Mouse (Mus musculus): ENCODE measurements at regions not wholly inside any gene's neighbourhood (a gene's known extent, or its start where the extent isn't known, plus 50 kb on each side); places are given as distances from the start of the nearest gene placed in this dataset.

- Histone ChIP-seq H3K27me3 (ENCODE audit: control insufficient read depth, insufficient read depth, low read length) (no peaks in the 10 kb centered on the region; the same call in 1 of the 2 replicates), H3K4me3 (ENCODE audit: control insufficient read depth in 1 of 2, insufficient read depth in 1 of 2, low read depth in 1 of 2, low read length in 2 of 2) (no peak overlapping the region), H3K9ac (ENCODE audit: low read length) (no peak overlapping the region), H3K9me3 (ENCODE audit: control insufficient read depth, low read length) (no peaks in the 10 kb centered on the region), H3K36me3 (ENCODE audit: control insufficient read depth, insufficient read depth, low read length) (no peaks in the 10 kb centered on the region), H3K27ac (replicated peaks in 1 of 2; ENCODE audit: control insufficient read depth in 1 of 2, insufficient read depth in 1 of 2, low read depth in 2 of 2, low read length in 2 of 2) (no peak overlapping the region), H3K4me1 (ENCODE audit: control insufficient read depth in 2 of 2, insufficient read depth in 2 of 2, low read length in 2 of 2) (peaks cover 0 to 2% of the 10 kb centered on the region in 2 experiments; a peak in 3 of 4 replicates), H3K4me2 (ENCODE audit: low read length) (no peak overlapping the region)
- ATAC-seq (ENCODE audit: insufficient number of reproducible peaks, insufficient read depth, low FRiP score, low read depth), result no peak
- 83% methylated on average over 12 of the region's 12 CpGs for WGBS
Measured at GRCm38 (mm10) chr11:6900357-6900756, 62.9 kb upstream of the Gm11983 start.

DNA sequence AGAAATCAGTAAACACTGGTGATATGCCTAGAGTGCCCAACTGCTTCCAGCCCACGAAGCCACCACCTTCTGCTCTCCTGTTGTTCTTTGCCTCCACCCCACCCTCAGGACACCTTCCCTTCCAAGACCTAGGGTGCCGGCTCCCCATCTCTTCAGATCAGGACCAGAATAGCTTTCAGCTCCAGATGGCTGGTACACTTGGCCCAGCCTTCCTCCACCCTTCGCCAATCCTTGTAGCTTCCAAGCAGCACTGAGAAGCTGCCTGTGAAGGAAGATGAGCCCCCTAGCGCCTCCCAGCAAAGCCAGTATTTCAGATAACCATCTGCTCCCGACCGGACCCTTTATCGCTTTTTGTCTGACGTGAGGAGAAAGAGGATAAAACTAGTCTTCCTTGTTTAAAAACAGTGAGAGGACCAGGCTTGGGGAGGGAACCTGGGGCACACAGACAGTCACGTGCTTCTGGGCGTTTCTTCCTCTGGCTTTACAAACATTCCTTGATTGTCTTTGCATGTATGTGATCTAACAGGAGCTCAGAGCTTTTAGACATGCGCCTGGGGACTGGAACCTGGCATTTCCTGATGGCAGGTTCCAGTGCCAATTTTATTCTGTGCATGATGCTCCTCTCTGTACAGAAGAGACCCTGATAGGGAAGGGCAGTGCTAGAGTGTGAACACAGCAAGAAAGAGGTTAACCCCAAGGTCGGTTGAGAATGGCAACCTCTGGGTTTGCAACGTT, 62.0 kb upstream of the Gm11983 start:
- Histone ChIP-seq H3K27ac (replicated peaks in 1 of 2; ENCODE audit: control insufficient read depth in 1 of 2, insufficient read depth in 1 of 2, low read depth in 2 of 2, low read length in 2 of 2) (no peak overlapping the region), H3K9me3 (ENCODE audit: control insufficient read depth, low read length) (no peaks in the 10 kb centered on the region), H3K36me3 (ENCODE audit: control insufficient read depth, insufficient read depth, low read length) (no peaks in the 10 kb centered on the region), H3K4me2 (ENCODE audit: low read length) (no peak overlapping the region), H3K4me1 (ENCODE audit: control insufficient read depth in 2 of 2, insufficient read depth in 2 of 2, low read length in 2 of 2) (peaks cover 0 to 2% of the 10 kb centered on the region in 2 experiments; a peak in 3 of 4 replicates), H3K27me3 (ENCODE audit: control insufficient read depth, insufficient read depth, low read length) (no peaks in the 10 kb centered on the region; the same call in 1 of the 2 replicates), H3K4me3 (ENCODE audit: control insufficient read depth in 1 of 2, insufficient read depth in 1 of 2, low read depth in 1 of 2, low read length in 2 of 2) (no peak overlapping the region), H3K9ac (ENCODE audit: low read length) (no peak overlapping the region)
- 62% methylated on average over 13 of the region's 13 CpGs for WGBS
- no peak for ATAC-seq (ENCODE audit: insufficient number of reproducible peaks, insufficient read depth, low FRiP score, low read depth)

- Histone ChIP-seq H3K4me1 (ENCODE audit: control insufficient read depth in 2 of 2, insufficient read depth in 2 of 2, low read length in 2 of 2) (peaks cover 0 to 2% of the 10 kb centered on the region in 2 experiments; a peak in 3 of 4 replicates), H3K4me2 (ENCODE audit: low read length) (no peak overlapping the region), H3K4me3 (ENCODE audit: control insufficient read depth in 1 of 2, insufficient read depth in 1 of 2, low read depth in 1 of 2, low read length in 2 of 2) (no peak overlapping the region), H3K36me3 (ENCODE audit: control insufficient read depth, insufficient read depth, low read length) (no peaks in the 10 kb centered on the region), H3K9me3 (ENCODE audit: control insufficient read depth, low read length) (no peaks in the 10 kb centered on the region), H3K27ac (replicated peaks in 1 of 2; ENCODE audit: control insufficient read depth in 1 of 2, insufficient read depth in 1 of 2, low read depth in 2 of 2, low read length in 2 of 2) (no peak overlapping the region), H3K9ac (ENCODE audit: low read length) (no peak overlapping the region), H3K27me3 (ENCODE audit: control insufficient read depth, insufficient read depth, low read length) (no peaks in the 10 kb centered on the region; the same call in 1 of the 2 replicates)
- 76% methylated on average over 5 of the region's 5 CpGs for WGBS
- no peak for ATAC-seq (ENCODE audit: insufficient number of reproducible peaks, insufficient read depth, low FRiP score, low read depth)
Measured at GRCm38 (mm10) chr11:6898357-6899097, 61.1 kb upstream of the Gm11983 start.

- Histone ChIP-seq H3K4me2 (ENCODE audit: low read length) (no peak overlapping the region), H3K4me3 (ENCODE audit: control insufficient read depth in 1 of 2, insufficient read depth in 1 of 2, low read depth in 1 of 2, low read length in 2 of 2) (no peak overlapping the region), H3K27me3 (ENCODE audit: control insufficient read depth, insufficient read depth, low read length) (no peaks in the 10 kb centered on the region), H3K36me3 (ENCODE audit: control insufficient read depth, insufficient read depth, low read length) (no peaks in the 10 kb centered on the region), H3K27ac (replicated peaks in 1 of 2; ENCODE audit: control insufficient read depth in 1 of 2, insufficient read depth in 1 of 2, low read depth in 2 of 2, low read length in 2 of 2) (no peak overlapping the region), H3K9me3 (ENCODE audit: control insufficient read depth, low read length) (no peaks in the 10 kb centered on the region), H3K4me1 (ENCODE audit: control insufficient read depth in 2 of 2, insufficient read depth in 2 of 2, low read length in 2 of 2) (no peaks in the 10 kb centered on the region; a peak in 2 of 4 replicates), H3K9ac (ENCODE audit: low read length) (no peak overlapping the region)
- ATAC-seq (ENCODE audit: insufficient number of reproducible peaks, insufficient read depth, low FRiP score, low read depth), result no peak
- 45% methylated on average over 8 of the region's 8 CpGs for WGBS
Measured at GRCm38 (mm10) chr11:6895786-6896093, 58.3 kb upstream of the Gm11983 start.

DNA sequence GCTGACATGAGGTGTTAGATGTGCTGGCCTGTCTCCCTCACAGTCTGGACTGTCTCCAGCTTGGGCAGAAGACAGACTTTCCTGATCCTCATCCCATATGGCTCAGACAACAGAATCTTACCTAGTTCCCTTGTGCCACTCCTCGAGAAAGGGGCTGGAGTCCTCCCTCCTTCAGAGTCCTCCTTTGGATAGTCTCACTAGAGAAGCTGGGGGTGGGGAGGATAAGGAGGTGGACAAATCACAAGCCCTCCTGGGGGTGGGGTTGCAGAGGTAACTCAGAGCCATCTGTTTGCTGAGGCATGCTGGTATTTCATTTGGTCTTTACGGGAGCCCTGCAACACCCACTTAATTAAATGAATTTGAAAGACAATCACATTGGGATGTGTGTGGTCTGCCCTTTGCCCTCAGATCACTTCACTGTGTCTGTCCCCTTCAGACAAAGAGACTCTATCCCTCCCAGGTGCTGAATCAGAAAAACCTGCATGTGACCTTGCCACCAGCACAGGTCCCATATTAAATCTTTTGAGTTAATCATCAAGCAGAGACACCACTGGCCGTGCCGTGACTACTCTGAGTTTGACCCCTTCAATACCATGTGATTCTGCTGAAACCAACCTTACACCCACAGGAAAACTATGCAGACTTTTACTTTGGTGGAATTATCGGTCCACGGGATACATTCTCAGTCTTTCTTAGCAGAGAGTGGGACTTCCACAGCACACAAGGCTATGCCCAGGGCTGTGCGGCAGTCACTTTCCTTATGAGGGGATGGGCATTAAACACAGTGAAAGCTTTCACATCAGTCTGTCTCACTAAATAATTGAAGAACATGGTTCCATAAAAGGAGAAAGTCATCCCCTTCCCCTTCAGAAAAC, 57.7 kb upstream of the Gm11983 start:
- H3K4me3 ChIP-seq (ENCODE audit: control insufficient read depth in 1 of 2, insufficient read depth in 1 of 2, low read depth in 1 of 2, low read length in 2 of 2), result no peak overlapping the region
- 57% methylated on average over 7 of the region's 7 CpGs for WGBS
- no peaks in the 10 kb centered on the region for H3K4me1 ChIP-seq (ENCODE audit: control insufficient read depth in 2 of 2, insufficient read depth in 2 of 2, low read length in 2 of 2)
- no peak overlapping the region for H3K27ac ChIP-seq (replicated peaks in 1 of 2; ENCODE audit: control insufficient read depth in 1 of 2, insufficient read depth in 1 of 2, low read depth in 2 of 2, low read length in 2 of 2)
- H3K27me3 ChIP-seq (ENCODE audit: control insufficient read depth, insufficient read depth, low read length), result no peaks in the 10 kb centered on the region
- no peak overlapping the region for H3K9ac ChIP-seq (ENCODE audit: low read length)
- no peak for ATAC-seq (ENCODE audit: insufficient number of reproducible peaks, insufficient read depth, low FRiP score, low read depth)
- H3K9me3 ChIP-seq (ENCODE audit: control insufficient read depth, low read length), result no peaks in the 10 kb centered on the region
- no peaks in the 10 kb centered on the region for H3K36me3 ChIP-seq (ENCODE audit: control insufficient read depth, insufficient read depth, low read length)
- H3K4me2 ChIP-seq (ENCODE audit: low read length), result no peak overlapping the region

DNA sequence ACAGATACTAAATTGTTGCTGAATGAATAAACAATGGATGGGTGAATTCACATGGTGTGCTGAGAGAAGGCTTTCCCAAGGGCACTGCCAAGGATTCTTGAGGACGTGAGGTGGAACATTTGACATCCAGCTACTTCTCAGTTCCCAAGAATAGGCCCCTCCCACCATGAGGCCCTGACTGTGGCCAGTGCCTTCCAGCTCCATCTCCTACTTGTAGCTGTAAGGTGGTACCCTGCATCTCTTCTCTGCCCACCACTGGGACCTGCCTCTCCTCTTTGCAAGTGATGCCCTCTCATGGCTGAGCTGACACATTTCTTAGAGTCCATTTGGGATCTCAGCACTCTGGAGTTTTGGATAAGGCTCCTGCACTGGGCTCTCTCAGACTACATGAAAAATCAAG, 56.3 kb upstream of the Gm11983 start:
- Histone ChIP-seq H3K9ac (ENCODE audit: low read length) (no peak overlapping the region), H3K4me2 (ENCODE audit: low read length) (no peak overlapping the region), H3K27me3 (ENCODE audit: control insufficient read depth, insufficient read depth, low read length) (no peaks in the 10 kb centered on the region), H3K27ac (replicated peaks in 1 of 2; ENCODE audit: control insufficient read depth in 1 of 2, insufficient read depth in 1 of 2, low read depth in 2 of 2, low read length in 2 of 2) (no peak overlapping the region), H3K9me3 (ENCODE audit: control insufficient read depth, low read length) (no peaks in the 10 kb centered on the region), H3K4me1 (ENCODE audit: control insufficient read depth in 2 of 2, insufficient read depth in 2 of 2, low read length in 2 of 2) (no peaks in the 10 kb centered on the region), H3K4me3 (ENCODE audit: control insufficient read depth in 1 of 2, insufficient read depth in 1 of 2, low read depth in 1 of 2, low read length in 2 of 2) (no peak overlapping the region), H3K36me3 (ENCODE audit: control insufficient read depth, insufficient read depth, low read length) (no peaks in the 10 kb centered on the region)
- no peak for ATAC-seq (ENCODE audit: insufficient number of reproducible peaks, insufficient read depth, low FRiP score, low read depth)
- WGBS, result 67% methylated on average over 1 of the region's 1 CpGs

GRCm38 (mm10) chr11:6893063-6893462, 55.6 kb upstream of the Gm11983 start:
- no peaks in the 10 kb centered on the region for H3K36me3 ChIP-seq (ENCODE audit: control insufficient read depth, insufficient read depth, low read length)
- 87% methylated on average over 3 of the region's 3 CpGs for WGBS

More at GRCm38 (mm10) chr11:6893063-6893462, 55.6 kb upstream of the Gm11983 start:
- Histone ChIP-seq H3K9ac (ENCODE audit: low read length) (no peak overlapping the region), H3K9me3 (ENCODE audit: control insufficient read depth, low read length) (no peaks in the 10 kb centered on the region), H3K27ac (replicated peaks in 1 of 2; ENCODE audit: control insufficient read depth in 1 of 2, insufficient read depth in 1 of 2, low read depth in 2 of 2, low read length in 2 of 2) (no peak overlapping the region), H3K4me3 (ENCODE audit: control insufficient read depth in 1 of 2, insufficient read depth in 1 of 2, low read depth in 1 of 2, low read length in 2 of 2) (no peak overlapping the region), H3K27me3 (ENCODE audit: control insufficient read depth, insufficient read depth, low read length) (no peaks in the 10 kb centered on the region), H3K4me1 (ENCODE audit: control insufficient read depth in 2 of 2, insufficient read depth in 2 of 2, low read length in 2 of 2) (no peaks in the 10 kb centered on the region), H3K4me2 (ENCODE audit: low read length) (no peak overlapping the region)
- ATAC-seq (ENCODE audit: insufficient number of reproducible peaks, insufficient read depth, low FRiP score, low read depth), result no peak

Measured in heart, embryonic 14.5 days (tissue).